16 mouse cellular contexts compared by ENCODE assay signal in the genomic region with DNA sequence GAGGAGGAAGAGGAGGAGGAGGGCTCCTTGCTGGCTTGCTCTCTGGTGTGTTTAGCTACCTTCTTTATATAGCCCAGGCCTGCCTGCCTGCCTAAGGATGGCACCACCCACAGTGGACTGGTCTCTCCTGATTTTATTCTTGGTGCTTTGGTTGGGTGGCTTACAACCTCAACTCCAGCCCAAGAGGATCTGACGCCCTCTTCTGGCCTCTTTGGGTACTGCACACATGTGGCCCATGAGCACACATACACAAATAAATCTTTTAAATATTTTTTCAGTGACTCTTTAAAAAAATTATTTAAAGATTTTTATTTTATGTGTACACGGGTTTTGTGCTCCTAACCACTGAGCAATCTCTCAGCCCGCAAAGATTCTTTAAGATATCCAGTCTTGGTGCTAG. TPM values are rescaled to one million over a fixed set of nuclear protein-coding genes. Genes with fewer than 3 reads are reported as not detected.
DNase-seq lines count a peak whose midpoint lies in the region; ATAC-seq and TF ChIP-seq lines count a peak whose summit lies in the region.
"Had no signal": no experiment of that assay in that cellular context is flagged by ENCODE, and none has a peak within 500 bp of the region (broad histone marks: within the 10 kb centered on the region; RNA-seq: fewer than 3 reads in every experiment).

No protein-coding gene starts in this region.

- 58% methylated on average over 3 of the region's 3 CpGs for WGBS in kidney, postnatal 0 days

- no peak for ATAC-seq in kidney, postnatal 0 days (replicated peaks; ENCODE audit: low FRiP score, low read depth)
- ATAC-seq: inflammation-experienced regulatory T-cells, adult 6 months; midbrain, embryonic 13.5 days had no signal

- H3K9ac ChIP-seq in kidney, postnatal 0 days (ENCODE audit: low read depth, low read length), result no peak overlapping the region
- H3K9ac ChIP-seq: midbrain, embryonic 13.5 days had no signal

- peak; percentile 48 for TF ChIP-seq CTCF in kidney, postnatal 0 days (IDR thresholded peaks at IDR 0.05; ENCODE audit: low read depth)
- peak; percentile 44 for TF ChIP-seq CTCF in bone marrow macrophage, adult 2 months (IDR thresholded peaks at IDR 0.05; ENCODE audit: low read depth, low read length)

- H3K9me3 ChIP-seq in kidney, postnatal 0 days (replicated peaks; ENCODE audit: low read length), result no peaks in the 10 kb centered on the region
- H3K9me3 ChIP-seq: midbrain, embryonic 13.5 days had no signal

- no peaks in the 10 kb centered on the region for H3K36me3 ChIP-seq in kidney, postnatal 0 days (ENCODE audit: insufficient read depth, low read length)
- H3K36me3 ChIP-seq: midbrain, embryonic 13.5 days had no signal

- H3K4me1 ChIP-seq in kidney, postnatal 0 days (replicated peaks; ENCODE audit: insufficient read depth, low read length), result 0 out of 2 replicates have a peak, but pooled peaks cover 8% of the 10 kb centered on the region
- H3K4me1 ChIP-seq in bone marrow macrophage, adult 2 months (ENCODE audit: control insufficient read depth, insufficient read depth, low read length), result no peaks in the 10 kb centered on the region

- no peak overlapping the region for H3K4me2 ChIP-seq in kidney, postnatal 0 days (ENCODE audit: low read length)
- H3K4me2 ChIP-seq: midbrain, embryonic 13.5 days had no signal

- intact Hi-C loops in left cerebral cortex, postnatal 4 days (cut with DNase I), result no loop called here

- no peak overlapping the region for H3K4me3 ChIP-seq in kidney, postnatal 0 days (replicated peaks; ENCODE audit: low read depth, low read length)
- H3K4me3 ChIP-seq in bone marrow macrophage, adult 2 months (ENCODE audit: insufficient read depth, low read length), result no peak overlapping the region
- H3K4me3 ChIP-seq: midbrain, embryonic 13.5 days had no signal

- peak; percentile 47 for DNase-seq in adrenal gland, postnatal 14 days
- DNase-seq in adrenal gland, adult 8-10 months, result no peak
- no peak for DNase-seq in kidney, postnatal 0 days (ENCODE audit: low spot score)
- DNase-seq in kidney, postnatal 10 days, result no peak
- peak; percentile 29 for DNase-seq in A20 (ENCODE audit: low read depth, low spot score)
- DNase-seq in retina, postnatal 1 day, result no peak
- no peak for DNase-seq in left cerebral cortex, postnatal 4 days
- DNase-seq: heart, adult 18-20 months; heart, postnatal 36 days; kidney, postnatal 25 days; layer of hippocampus, postnatal 36 days; right cerebral cortex, postnatal 4 days had no signal

- no peaks in the 10 kb centered on the region for H3K27me3 ChIP-seq in kidney, postnatal 0 days (ENCODE audit: insufficient read depth, low read length)
- H3K27me3 ChIP-seq: midbrain, embryonic 13.5 days had no signal

- TF ChIP-seq POLR2A in bone marrow macrophage, adult 2 months (IDR thresholded peaks at IDR 0.05; ENCODE audit: borderline replicate concordance, low read depth, low read length), result no peak

- no peak overlapping the region for H3K27ac ChIP-seq in kidney, postnatal 0 days
- no peak overlapping the region for H3K27ac ChIP-seq in bone marrow macrophage, adult 2 months (ENCODE audit: insufficient read depth, low read depth, low read length)
- H3K27ac ChIP-seq: macrophage; midbrain, embryonic 13.5 days had no signal

RNA-seq across cellular contexts. Expression of a gene that starts 25.0 kb away (rescaled TPM):
- total RNA-seq in adrenal gland, postnatal 14 days (2021), result not detected in 2 replicates
- total RNA-seq in adrenal gland, adult 8-10 months (2022), result not detected
- polyA plus RNA-seq in kidney, postnatal 0 days (2015; fragmentation: Nextera tagmentation; extraction: Ambion mirVana), result 0.80 and 1.4 TPM in 2 replicates
- 3.6 TPM in 1 of 2 replicates, not detected in the other for polyA plus RNA-seq in bone marrow macrophage, adult 2 months (2012; ENCODE audit: insufficient read depth, insufficient read length, missing spikeins)
- total RNA-seq in left cerebral cortex, postnatal 4 days (2021), result not detected
- polyA plus RNA-seq: macrophage had no signal

RNA-seq across cellular contexts. Expression of a gene that starts 25.8 kb away (rescaled TPM):
- total RNA-seq in adrenal gland, postnatal 14 days (2021), result 16.6 and 17.7 TPM in 2 replicates
- 10 to 100 TPM; 25.7 to 41.7 (median 33.2) TPM for total RNA-seq in adrenal gland, adult 8-10 months (2022)
- 5.1 and 5.9 TPM in 2 replicates for polyA plus RNA-seq in kidney, postnatal 0 days (2015; fragmentation: Nextera tagmentation; extraction: Ambion mirVana)
- polyA plus RNA-seq in bone marrow macrophage, adult 2 months (2012; ENCODE audit: insufficient read depth, insufficient read length, missing spikeins), result 0.07 TPM in 1 of 2 replicates, not detected in the other
- total RNA-seq in left cerebral cortex, postnatal 4 days (2021), result 100 to 1,000 TPM; 182 to 239 TPM
- polyA plus RNA-seq: macrophage had no signal

Comparison
In these comparisons a context has a peak if more than half of its experiments do, and no peak if none do; other contexts are left out.
1. DNase-seq: peak in adrenal gland, postnatal 14 days (single experiment) and A20 (single experiment); none in adrenal gland, adult 8-10 months (single experiment), kidney, postnatal 0 days (single experiment), kidney, postnatal 10 days (single experiment), retina, postnatal 1 day (single experiment) and left cerebral cortex, postnatal 4 days (single experiment).